Mouse (Mus musculus) bone marrow macrophage, adult 2 months (primary cell): ENCODE data around the gene Rtkn.

ENCODE experiments used
- CTCF ChIP-seq: IDR thresholded peaks from 2 replicates; pipeline ENCODE4 v1.5.1; 2012; ENCODE audit warnings: low read depth, mild to moderate bottlenecking, low read length, moderate library complexity
- POLR2A ChIP-seq: IDR thresholded peaks from 2 replicates; pipeline ENCODE4 v1.6.1; 2012; ENCODE audit warnings: mild to moderate bottlenecking, low read depth, low read length, borderline replicate concordance

GRCm38 (mm10) chr6:83117165-83117438 is 18.2 kb upstream of the Rtkn start:
- TF ChIP-seq CTCF (no peak), POLR2A (no peak)
